Mouse (Mus musculus) forebrain, postnatal 0 days (tissue): ENCODE results near the gene Gm20837. TPM values are rescaled to one million over a fixed set of nuclear protein-coding genes. Genes with fewer than 3 reads are reported as not detected.
"Not testable (repeated sequence)": the region's sequence is repeated elsewhere in the genome, so short reads cannot be mapped to it uniquely, and the experiment has no call there.

Source experiments
- ATAC-seq: fragments of 200-750 bp; cut with Nextera tagmentation; 2 replicates; pipeline ENCODE4 v1.8.0; 2017; ENCODE audit warnings: mild to moderate bottlenecking, moderate library complexity
- DNase-seq: peaks from one replicate; pipeline ENCODE4 v3.0.0-alpha.2; 2015
- H3K27ac ChIP-seq: fragments of 300-500 bp; sonication (generic); 2 replicates; pipeline ENCODE4 v1.5.1; 2014; ENCODE audit warnings: low read depth, mild to moderate bottlenecking, antibody characterized with exemption, low read length, moderate library complexity, mixed read lengths
- H3K27me3 ChIP-seq: fragments of 300-500 bp; sonication (generic); 2 replicates; pipeline ENCODE4 v1.6.1; 2014; ENCODE audit warnings: mild to moderate bottlenecking, low read length, mixed read lengths; ENCODE audit not compliant: insufficient read depth
- H3K36me3 ChIP-seq: fragments of 300-500 bp; sonication (generic); 2 replicates; pipeline ENCODE4 v1.6.1; 2014; ENCODE audit warnings: mild to moderate bottlenecking, moderate library complexity; ENCODE audit not compliant: insufficient read depth
- H3K4me1 ChIP-seq: fragments of 300-500 bp; sonication (generic); 2 replicates; pipeline ENCODE4 v1.6.1; 2014; ENCODE audit warnings: antibody characterized with exemption; ENCODE audit not compliant: insufficient read depth
- H3K4me2 ChIP-seq: fragments of 300-500 bp; sonication (generic); 2 replicates; pipeline ENCODE4 v1.6.1; 2014; ENCODE audit warnings: low read depth, mild to moderate bottlenecking, moderate library complexity
- H3K4me3 ChIP-seq: fragments of 300-500 bp; sonication (generic); 2 replicates; pipeline ENCODE4 v1.5.1; 2014; ENCODE audit warnings: low read depth, low read length, mixed read lengths
- H3K9ac ChIP-seq: fragments of 300-500 bp; sonication (generic); 2 replicates; pipeline ENCODE4 v1.6.1; 2014; ENCODE audit warnings: mild to moderate bottlenecking
- H3K9me3 ChIP-seq: fragments of 300-500 bp; sonication (generic); 2 replicates; pipeline ENCODE4 v1.6.1; 2016; ENCODE audit warnings: low read length
- WGBS: fragments of 180-500 bp; shearing (Covaris S2); extraction: QIAGEN DNeasy Blood & Tissue Kit; methylation state at CpG from one replicate; pipeline ENCODE4 v1.1.7; 2014; 5-methylcytosine and 5-hydroxymethylcytosine counted together
- polyA plus RNA-seq: library from polyadenylated mRNA; unstranded; fragments of >200 nt; fragmentation: Nextera tagmentation; extraction: Ambion mirVana; gene quantifications from 2 replicates; pipeline ENCODE4 v1.2.1, GENCODE M21; 2015
- total RNA-seq: library from RNA; depleted of rRNA; stranded (reverse); fragments of >200 nt; gene quantifications from 2 replicates; pipeline ENCODE4 v1.2.3, GENCODE M21; 2014; rRNA removed

The Gm20837 gene
- total RNA-seq (not detected in 2 replicates), polyA plus RNA-seq (not detected in 2 replicates)

DNA sequence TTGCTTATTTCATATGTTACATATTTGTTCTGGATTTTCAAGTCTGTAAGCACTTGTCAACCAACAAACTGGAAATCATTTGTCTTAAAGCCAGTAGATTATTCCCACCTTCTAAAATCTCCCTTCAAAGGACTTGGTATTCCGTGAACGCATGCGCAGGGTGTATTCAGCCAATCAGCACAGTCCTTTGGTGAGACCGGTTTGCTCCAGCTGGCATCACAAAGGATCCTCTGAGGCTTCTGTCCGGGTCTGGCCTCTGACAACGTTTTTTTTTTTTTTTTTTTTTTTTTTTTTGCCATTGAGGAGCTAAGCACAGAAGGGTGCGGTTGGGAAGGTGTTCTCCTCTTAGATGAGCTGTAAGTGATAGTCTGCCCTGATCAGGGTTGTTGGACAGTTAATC lies at the start of gene Gm20837:
Gene Gm20837 (plus strand): TSS at position 301 of the 400 bp plus-strand sequence.
- H3K9ac ChIP-seq, H3K27ac ChIP-seq, H3K36me3 ChIP-seq, H3K9me3 ChIP-seq, H3K4me3 ChIP-seq, H3K4me2 ChIP-seq, H3K4me1 ChIP-seq, DNase-seq, ATAC-seq, H3K27me3 ChIP-seq: not testable (repeated sequence)
- no CpG with 5 or more reads among the region's 7 CpGs for WGBS
